Mouse (Mus musculus) lung, postnatal 10 days (tissue): Measurements from ENCODE around the gene Bub1.

Experiments
- DNase-seq: peaks from one replicate; pipeline ENCODE4 v3.0.0; 2021

Gene Bub1

DNA sequence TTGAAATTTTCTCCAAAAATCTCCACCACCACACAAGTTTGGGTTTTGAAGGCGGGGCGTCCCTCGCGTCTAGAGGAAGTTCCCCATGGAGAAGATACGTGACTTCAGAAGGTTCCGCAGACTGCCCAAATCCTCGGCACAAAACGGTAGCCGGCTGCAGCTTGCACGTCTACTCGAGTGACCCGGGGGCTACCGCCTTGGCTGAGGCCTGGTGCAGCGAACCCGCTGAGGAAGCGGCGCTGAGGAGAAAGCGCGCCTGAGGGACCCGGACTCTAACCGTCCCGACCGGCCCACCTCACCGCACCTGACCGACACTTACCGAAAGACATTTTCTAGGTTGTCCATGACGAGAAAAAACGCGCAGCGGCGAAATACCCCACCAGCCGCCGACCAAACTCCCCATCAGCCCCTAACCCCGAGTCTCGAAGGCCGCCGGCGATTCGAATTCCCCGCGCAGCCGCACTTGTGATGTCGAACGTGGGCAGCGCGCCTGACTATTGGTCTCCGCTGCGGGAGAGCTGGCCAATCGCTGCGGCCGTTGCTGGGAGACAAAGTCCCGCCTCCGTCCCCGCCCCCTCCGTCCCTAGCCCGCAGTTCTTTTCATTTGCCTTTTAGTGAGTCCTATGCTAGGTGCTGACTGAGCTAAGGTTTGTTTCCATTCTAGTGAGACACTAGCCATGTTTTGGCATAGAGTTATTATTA lies at the start of gene Bub1:
Bub1 (minus strand) TSS at position 465 of the 702 bp plus-strand sequence.
- DNase-seq, result peak; percentile 96

DNA sequence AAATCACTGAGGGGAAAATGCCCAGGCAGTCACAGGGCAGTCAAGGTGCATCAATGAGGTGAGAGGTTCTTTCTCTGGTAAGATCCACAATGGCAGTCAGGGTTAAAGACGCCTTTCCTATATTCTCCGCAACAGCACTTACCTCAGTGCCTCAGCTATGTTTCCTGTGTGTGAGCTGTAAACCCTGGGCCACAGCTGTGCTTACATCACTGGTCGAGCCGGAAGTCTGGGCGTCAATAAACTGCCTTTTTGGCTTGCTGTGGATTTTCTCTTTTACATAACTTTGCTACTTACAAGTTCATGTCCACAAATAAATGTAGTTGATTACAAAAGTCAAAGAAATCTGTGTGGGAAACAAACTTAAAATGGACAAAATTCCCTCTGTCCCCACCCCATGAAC lies 49.4 kb upstream of the Bub1 start:
- DNase-seq, result peak; percentile 25

DNA sequence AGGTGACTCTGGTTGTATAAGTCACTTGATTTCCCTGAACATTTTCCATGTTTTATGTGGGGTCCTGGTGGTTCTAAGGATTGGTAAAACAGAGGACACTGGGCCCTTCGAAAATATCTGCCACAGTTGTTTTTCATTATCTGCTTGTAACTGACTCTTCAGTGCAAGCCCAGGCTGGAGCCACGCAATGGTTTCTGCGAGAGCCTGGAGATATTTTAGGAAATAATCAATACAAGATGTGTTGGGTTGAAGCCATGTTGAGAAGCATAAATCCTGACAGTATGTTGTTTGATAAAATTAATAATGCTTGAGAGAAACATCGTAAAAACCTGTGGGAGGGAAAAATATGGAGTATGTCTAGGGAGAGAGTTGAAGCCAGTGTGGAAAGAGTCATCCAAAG lies 32.7 kb upstream of the Bub1 start:
- no peak for DNase-seq

DNA sequence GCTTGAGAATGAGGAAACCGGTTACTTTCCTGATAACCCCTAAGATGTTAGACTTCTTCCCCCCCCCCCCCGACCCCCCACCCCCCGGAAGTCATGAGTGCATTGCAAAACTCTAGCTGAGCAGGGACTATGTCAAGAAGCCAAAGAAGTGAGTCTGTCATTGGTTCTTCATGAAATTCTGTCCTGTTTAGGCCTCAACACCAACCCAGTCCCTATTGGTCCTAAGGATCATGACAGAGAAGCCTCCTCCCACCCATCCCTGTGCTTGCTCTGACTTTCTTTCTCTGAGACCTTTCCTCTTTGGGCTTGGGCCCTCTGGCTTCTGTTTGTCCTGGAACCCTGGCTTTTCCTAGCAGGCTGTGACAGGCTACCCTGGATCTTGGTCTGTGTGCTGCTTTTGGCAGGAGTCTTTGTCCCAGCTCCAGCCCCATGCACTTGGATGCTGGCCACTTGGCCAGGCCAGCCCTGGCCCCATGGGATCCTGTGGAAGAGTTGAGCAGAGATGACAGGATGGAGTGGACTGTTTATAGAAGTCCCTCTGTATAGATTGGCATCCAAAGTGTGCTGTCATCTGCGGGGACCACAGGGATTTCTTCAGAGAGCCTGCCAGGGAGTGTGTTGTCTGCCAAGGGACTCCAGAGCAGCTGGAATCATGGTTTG lies 22.8 kb upstream of the Bub1 start:
- peak; percentile 92 for DNase-seq

DNA sequence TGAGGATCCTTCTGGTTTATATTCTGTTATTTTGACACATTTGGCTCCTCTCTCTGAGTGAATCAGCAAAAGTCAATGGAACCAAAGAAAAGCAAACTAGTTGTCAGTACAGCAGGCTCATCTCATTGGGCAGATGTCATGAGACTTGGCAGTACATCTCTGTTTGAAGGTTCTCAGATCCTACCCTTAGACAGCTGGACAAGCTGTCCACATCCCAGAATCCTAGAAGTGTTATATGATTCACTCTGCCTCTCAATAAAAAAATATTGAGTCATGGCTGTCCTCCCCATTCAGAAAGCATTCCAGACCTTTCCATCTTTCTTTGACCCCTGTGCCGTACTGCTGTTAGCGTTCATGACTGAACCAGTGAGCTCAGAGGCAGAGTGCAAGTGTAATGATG lies 18.7 kb upstream of the Bub1 start:
- peak; percentile 56 for DNase-seq

DNA sequence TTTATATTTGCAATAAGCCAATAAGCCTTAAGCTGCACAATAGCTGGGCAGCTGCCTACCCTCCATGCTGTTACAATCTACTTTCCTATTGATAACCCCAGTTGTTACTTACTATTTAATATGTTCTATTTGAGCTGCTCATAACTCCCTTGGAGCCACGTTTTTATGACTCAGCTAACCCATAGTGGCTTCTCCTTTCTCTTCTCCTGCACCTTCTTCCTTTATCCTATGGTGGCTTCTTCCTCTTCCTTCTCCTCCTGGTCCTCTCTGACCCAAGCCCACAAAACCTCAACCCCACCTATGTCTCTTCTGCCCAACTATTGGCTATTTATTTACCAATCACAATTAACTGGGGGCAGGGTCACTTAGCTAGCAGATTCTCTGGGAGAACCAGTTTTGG lies 14.9 kb upstream of the Bub1 start:
- DNase-seq, result no peak

DNA sequence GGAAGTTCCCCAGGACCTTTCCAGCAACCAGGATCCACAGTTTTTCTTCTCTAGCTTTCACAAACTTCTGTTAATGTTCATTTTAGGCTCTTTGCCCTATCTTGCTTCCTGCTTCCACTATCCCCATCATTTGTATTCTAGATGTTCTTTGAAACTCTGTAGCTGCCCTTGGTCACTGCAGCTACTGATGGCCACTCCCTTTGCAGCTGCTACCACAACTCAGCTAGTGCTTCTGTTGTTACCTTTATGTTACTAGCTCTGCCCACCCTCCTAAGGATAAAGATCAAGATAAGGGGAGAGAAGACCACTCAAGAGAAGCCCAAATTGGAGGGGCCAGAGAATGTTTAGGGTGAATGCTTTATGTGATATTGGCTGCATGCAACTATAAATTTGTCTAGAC lies 14.3 kb upstream of the Bub1 start:
- DNase-seq, result no peak

DNA sequence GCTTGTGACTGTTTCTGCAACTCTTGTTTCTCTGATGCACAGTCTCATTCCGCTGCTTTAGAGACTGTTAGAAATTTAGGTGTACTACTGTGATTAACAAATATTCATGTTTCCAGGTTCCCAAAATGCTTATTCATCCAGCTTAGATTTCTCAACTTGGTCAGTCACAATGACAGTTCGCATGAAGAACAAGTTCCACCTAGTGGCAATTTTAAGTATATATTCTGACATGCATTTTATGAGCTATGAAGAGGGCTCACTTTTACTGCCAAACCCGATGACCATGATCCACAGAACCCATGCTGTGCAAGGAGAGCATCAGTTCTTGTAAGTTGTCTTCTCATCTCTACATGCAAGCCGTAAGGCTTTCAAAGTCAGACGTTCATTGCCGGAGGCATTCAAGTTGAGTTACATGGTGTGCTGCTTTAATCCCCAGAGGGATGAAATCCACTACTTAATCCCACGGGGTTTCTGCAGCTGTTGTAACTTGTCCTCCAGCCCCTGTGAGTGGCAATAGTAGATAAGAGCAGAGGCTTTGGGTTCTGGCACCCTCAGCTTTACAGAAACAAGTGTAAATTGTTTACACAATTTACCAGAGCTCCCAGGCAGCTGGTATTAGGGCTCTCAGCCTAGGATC lies 13.8 kb upstream of the Bub1 start:
- no peak for DNase-seq

DNA sequence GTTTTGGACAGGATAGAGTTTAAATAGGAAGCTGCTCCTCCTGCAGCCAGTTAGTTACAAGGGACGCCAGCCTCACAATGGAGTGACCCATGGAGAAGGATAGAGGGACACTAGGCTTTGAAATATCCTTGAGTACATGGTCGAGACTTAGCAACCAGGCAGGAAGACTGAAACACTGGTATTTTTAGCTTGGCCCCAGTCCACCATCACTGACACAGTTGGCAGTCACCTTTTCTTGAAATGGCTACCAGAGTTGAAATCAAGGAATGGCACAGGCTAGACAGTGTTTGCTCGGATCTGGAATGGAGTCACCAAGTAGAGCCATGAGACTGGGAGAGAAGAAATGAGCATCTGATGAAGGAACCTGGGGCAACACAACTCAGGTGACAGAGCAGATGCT lies 10.8 kb upstream of the Bub1 start:
- DNase-seq, result no peak

DNA sequence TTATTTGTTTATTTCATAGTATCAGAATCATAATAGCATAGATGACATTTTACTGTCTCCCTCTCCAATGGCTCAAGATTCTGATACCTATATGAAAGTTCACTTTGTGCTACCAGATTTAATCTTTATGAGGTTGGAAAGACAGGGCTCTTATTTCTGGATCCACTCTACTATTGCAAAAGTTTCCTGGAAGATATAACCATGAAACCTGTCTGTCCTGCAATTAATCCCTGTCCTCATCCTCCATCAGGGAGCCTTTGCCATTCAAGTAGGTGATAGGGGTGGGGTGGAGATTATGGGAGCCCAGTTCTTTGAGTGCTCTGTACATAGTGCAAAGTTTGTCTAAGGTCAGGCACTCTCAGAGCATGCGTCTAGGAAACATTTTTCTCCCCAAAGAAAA lies 9.7 kb upstream of the Bub1 start:
- no peak for DNase-seq

DNA sequence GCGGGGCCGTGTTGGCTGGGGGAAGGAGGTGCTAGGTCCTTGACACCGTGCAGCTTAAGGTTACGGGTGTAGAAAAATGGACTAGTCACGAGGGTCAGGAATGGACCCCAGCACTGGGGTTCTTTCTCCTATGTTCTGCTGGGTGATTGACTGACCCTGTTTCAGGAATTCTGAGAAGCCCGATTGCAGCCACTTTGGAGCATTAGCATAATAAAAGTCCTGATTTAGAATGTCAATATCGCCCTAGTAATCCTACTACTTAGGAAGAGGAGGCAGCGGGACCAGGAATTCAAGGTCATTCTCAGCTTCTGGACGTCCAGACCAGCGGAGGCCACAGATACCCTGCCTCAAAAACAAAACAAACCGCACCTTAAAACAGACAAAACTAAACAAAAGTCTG lies 7.8 kb upstream of the Bub1 start:
- DNase-seq, result no peak

DNA sequence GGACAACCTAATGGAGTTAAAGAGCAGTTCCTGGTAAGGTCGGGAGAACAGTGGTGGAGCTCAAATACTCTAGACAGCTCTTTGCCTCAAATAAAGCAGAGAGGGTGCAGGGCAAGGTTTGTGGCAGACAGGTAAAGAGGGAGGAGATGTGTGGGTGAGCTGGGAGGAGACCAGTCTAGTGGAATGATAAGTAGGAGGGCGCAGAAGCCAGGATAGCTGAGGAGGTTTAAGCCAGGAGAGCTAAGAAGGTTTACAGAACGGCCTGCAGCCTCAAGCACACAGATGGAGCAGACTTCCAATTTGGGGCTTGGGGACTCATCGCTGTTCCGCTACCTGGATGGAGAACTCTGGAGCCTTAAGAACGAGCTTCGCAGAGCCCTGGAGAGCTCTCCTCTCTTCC lies 6.9 kb upstream of the Bub1 start, which contains the start of gene Acoxl:
Acoxl (plus strand) TSS at position 301 of the 400 bp plus-strand sequence.
- DNase-seq, result no peak

DNA sequence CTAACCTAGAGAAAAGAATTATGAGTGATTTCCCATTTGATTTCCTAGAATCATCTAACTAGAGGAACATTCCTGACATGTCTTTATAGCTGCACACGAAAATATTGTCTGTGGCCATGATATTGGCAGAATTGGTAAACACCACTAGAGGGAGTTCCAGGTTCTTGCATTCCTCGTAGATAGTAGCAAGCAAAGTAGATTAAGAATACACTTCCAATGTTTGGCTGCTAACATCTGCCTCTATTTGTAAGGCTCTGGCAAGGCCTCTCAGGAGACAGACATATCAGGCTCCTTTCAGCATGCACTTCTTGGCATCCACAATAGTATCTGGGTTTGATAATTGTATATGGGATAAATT lies 1.1 kb upstream of the Bub1 start:
- DNase-seq, result peak; percentile 27

DNA sequence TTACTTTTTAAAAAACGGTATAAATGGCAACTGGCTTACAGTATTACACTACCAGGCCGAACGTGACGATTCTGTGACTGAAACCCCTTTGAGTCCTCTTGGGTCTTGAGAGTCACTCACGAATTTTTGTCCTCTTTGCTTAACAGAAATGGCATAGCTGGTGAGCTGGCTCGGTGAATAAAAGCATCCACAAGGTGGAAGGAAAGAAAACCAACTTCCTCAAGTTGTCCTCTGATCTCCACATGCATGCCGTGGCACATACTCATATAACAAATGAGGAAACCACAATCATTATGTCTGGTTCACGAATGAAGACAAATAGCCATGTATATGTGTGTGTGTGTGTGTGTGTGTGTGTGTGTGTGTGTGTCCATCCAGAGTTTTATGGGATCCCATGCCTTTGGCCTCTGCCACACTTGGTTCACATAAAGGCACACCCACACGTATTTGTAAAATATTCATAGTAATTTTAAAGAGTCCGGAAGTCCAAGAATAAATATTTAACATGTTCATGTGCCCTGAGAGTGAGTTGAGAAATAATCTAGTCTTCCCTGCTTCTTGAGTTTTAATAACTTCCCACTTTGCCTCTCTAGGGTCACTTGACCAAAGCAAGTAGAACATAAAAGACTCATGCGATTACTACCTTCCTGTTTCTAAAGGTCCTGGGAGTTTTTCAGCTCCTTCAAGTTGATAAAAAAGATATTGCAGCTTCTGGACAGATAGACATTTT lies 603 bp upstream of the Bub1 start:
- DNase-seq, result no peak

DNA sequence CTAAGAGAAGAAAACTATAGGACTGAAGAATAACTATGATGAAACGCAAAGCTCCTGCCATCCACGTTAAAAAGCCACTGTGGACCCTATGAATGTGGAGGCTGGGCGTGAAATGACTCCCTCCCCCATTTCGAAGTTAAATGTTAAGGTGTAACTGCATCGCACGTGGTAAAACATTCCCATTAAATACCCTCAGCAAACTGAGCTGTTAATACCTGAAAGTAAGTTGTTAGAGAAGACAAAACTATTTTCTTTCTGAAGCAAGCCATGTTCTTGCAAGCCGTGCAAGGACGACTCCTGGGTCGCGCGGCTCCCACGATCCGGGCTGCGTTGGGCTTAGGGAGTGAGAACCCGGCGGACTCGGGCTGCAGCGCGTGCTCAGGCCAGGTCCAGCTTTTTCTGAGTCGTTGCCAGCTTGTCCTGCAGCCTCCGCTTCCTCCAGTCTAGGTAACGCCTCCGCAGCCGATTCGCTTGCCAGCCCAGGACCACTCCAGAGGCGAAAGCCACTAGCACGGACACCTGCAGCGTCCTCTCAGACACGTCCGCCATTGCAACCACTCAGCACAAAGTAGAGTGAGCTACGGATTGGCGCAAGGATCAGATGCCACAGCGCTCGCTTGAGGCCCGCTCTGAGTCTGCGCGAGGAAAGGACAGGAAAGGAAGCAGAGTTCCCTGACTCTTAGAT lies 39.6 kb downstream of the Bub1 start, which contains the start of gene Mtln:
Mtln (minus strand) TSS at position 570 of the 685 bp plus-strand sequence.
- peak; percentile 93 for DNase-seq

DNA sequence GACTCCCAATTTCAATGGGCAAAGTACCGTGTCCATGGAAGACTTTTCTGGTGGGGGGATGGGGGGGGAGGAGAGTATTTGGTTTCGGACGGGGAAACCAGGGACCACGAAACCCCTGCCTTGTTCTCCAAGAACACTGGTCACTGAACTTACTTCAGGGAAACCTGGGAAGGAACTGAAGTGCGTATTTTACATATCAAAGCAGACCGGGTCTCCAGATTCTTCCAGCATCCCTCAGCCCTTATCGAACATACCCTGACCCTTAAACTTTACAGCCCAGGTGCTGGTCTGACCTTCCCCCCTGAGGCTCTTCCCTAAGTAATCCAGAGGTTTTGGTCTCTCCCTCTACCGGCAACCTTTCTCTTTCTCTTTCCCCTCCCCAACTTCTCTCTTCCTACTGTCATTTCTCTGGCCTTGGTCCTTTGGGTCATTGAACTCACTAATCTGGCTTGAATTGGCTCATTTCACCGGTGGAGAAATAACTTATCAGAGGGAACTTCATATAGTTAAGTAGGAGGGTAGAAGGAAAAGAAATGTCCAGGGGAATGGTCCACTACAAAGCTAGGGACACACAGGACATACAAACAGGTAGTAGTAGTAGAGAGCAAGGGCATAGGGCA lies 41.9 kb downstream of the Bub1 start:
- DNase-seq, result no peak

DNA sequence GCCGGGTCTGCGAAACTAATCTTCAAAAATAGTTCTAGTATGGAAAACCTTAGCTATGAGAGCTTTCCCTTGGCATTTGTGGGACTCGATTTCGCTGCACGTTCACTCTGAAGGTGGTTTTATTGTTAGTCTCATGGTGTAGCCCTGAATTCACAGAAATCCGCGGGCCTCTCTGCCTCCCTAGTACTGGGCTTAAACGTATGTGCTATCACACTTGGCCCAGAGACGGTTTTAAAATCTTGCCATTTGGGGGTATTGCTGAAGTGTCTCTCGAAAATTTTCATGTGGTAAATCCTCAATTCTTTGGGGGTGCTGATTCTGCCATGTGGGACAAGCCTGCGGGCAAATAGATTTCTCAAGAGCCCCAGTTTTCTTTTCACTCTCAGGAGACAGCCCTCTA lies 42.5 kb downstream of the Bub1 start:
- DNase-seq, result peak; percentile 4

DNA sequence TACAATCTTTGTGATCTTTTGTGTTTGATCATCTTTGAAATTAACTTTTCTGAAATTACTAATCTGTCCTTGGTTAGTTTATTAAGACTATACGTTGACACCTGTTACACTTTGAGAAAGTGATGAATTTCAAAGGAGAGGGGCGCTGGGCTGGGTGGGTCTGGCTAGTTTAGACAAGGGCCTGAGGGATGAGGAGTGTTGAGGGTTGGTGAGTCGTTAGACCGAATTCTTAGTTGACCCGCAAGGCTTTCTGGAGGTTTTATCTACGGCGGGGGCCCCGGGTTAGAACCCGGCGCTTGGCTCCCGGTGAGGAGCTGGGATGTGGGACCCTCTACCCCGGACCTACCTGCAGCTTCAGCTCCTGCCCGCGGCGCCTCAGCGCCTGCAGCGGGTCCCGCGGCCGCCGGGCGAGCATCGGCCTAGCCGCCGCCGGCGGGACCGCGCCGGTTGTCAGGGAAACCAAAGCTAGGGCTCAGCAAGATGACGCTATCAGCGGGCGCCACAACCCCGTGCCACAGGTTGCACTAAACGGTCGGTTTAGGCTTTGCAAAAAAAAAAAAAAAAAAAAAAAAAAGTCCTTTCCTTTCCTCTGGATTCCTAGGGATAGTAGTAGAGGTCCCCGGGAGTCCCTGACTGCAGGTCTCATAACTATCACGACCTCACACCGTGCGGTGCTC lies 43.1 kb downstream of the Bub1 start, which contains the start of gene Nphp1:
Nphp1 (minus strand) TSS at position 458 of the 677 bp plus-strand sequence.
- DNase-seq, result peak; percentile 91

DNA sequence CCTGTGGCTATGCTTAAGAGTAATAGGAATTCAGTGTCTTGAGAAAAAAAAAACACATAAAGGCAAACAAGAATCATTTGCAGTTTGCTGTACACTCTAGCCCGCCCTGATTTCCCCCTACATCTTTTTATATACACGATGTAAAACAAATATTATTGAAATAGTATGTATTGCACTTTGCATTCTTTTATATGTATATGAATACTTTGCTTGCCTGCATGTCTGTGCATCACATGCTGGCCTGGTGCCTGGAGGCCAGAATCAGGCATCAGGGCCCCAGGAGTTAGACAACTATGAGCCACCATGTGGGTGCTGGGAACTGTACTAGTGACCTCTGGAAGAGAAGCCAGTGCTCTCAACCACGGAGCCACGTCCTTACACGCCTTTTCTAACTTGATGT lies 44.4 kb downstream of the Bub1 start:
- DNase-seq, result no peak

DNA sequence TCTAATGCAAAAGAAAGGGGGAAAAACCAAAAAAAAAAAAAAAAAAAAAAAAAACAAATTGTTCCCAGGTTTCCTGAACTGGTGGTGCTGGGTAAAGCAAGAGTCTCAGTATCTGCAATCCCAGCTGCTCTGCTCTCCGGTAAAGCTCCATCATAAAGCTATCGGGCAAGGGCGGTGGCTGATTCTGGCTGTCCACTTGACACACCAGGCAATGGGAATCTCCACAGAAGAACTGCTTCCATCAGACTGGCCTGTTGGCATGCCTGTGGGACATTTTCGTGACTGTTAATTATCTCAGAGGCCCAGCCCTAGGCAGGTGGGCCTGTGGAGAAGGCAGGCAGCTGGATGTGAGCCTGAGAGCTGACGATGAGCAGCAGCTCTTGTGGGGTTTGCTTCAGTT lies 53.2 kb downstream of the Bub1 start:
- DNase-seq, result no peak

DNA sequence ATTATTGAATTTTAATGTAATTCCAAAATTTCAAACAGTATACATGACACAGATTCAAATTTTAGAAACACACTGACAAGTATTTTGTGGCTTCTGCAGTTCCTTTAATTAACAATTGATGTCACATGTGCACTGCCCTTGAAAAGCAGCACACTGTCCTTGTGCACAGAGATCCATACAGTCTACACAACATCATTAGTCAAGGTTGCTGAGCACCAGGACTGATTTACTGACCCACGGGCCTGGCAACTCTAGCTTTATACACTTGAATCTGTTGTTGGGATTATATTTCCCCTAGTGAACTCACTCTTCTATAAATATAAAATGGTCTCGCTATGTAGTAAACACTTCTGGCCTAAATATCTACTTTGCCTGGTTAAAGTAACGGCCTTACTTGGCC lies 56.7 kb downstream of the Bub1 start:
- DNase-seq, result no peak

DNA sequence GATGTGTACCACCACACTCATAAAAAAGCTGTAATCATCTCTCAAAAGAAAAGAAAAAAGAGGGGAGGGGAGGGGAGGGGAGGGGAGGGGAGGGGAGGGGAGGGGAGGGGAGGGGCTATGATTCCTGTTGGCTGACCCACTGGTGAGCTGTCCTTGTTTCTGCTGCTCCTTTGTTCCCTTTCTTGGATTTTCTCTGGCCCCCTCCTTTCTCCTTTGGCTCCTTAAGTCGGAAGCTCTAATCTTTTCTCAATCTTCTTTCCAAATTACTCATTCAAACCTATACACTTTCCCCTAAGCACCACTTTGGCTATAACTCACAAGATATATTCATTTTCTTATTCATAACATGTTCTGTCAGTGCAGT lies 57.1 kb downstream of the Bub1 start:
- no peak for DNase-seq
